Mouse (Mus musculus) stomach, postnatal 0 days (tissue): ENCODE results near the gene Uhrf1.

ENCODE experiments used
- CTCF ChIP-seq: IDR thresholded peaks from 2 replicates; pipeline ENCODE4 v1.5.1; 2016; ENCODE audit warnings: antibody characterized with exemption, low read depth, mild to moderate bottlenecking, moderate library complexity
- EP300 ChIP-seq: optimal IDR thresholded peaks from 2 replicates; pipeline ENCODE3; 2016; ENCODE audit warnings: antibody characterized with exemption

GRCm38 (mm10) chr17:56276643-56277566 lies 26.2 kb upstream of the Uhrf1 start, which contains the start of gene Ticam1:
- peak; percentile 48 for TF ChIP-seq EP300
- TF ChIP-seq CTCF, result peak; percentile 72
